Mouse (Mus musculus) E14TG2a.4 (cell line): ENCODE data around the gene Tes.

Experiments used
- CTCF ChIP-seq: conservative IDR thresholded peaks from 2 replicates; pipeline ENCODE4 v1.5.1; 2014; ENCODE audit warnings: low read length
- NANOG ChIP-seq: IDR thresholded peaks from 2 replicates; pipeline ENCODE4 v1.6.1; 2014; ENCODE audit warnings: borderline replicate concordance, low read length, mixed read lengths
- POU5F1 ChIP-seq: IDR thresholded peaks from 2 replicates; pipeline ENCODE4 v1.6.1; 2014; ENCODE audit warnings: low read length, borderline replicate concordance

DNA sequence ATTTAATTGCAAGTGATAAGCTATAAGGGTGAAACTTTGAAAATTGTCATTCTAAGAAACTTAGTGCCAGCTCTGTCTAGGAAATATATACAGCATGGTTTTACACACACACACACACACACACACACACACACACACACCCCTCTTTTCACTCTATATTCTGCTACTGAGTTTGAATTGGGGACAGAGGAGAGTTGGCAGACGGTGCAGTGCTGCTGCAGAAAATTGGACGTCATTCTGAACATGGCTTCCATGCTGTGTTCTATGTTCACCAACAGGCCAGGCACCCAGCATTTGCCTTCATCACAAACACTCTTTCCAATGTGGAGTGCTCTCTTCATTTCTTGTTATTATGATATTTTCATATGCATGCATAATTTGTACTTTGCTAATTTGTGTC is 48.0 kb downstream of the Tes start:
- TF ChIP-seq CTCF (no peak), NANOG (no peak), POU5F1 (no peak)
